Mouse (Mus musculus): ENCODE measurements around the gene Egln1.

The Egln1 gene

DNA sequence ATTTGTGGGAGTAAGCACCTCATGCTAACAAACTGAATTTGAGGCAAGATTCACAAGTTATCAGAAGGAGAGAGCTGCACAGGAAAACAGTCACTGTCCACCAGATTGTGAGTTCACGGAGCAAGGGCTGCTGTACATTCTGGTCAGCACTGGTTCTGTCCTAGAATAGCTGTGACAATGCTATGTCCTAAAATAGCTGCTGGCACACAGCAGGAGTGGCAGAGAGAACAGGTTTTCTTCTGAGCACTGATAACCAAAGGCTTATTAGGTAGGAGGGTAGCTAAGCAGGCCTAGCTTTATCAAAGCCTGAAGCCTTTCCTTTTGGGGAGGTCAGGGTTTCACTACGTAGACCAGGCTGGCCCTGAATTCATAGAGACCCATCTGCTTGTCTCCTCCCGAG, 88.9 kb downstream of the Egln1 start:
- no peak for DNase-seq (ENCODE audit: low spot score in 2 of 2)

DNA sequence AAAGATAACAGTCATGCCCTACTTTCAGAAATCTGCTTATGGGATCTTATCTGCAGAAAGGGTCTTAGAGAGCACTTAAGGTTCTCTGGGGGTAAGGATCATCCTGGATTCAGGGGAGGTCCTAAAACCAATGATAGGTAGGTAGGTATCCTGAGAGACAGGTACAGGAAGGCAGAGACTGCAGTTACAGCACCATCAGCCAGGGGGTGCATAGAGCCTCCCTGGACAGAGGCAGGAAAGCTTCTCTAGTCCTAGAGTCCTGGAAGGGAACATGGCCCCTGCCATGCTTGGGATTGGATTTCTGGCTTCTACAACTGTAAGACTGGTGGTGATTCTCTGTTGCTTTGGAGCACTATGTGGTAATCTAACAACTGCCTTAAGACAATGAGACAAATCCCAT, 89.7 kb downstream of the Egln1 start:
- DNase-seq (ENCODE audit: low spot score in 2 of 2), result peak in 1 of 2 experiments; percentile 10

Data from spleen, postnatal 14 days (tissue).